Mouse (Mus musculus) lung, postnatal 0 days (tissue): ENCODE data around the gene Csf1. TPM values are rescaled to one million over a fixed set of nuclear protein-coding genes. Genes with fewer than 3 reads are reported as not detected.
A peak's percentile ranks its signal among the peaks of the same experiment; 100 is the strongest.

ENCODE experiments used
- ATAC-seq: fragments of 200-750 bp; cut with Nextera tagmentation; 2 replicates; pipeline ENCODE4 v1.8.0; 2017; ENCODE audit warnings: moderate library complexity
- DNase-seq: peaks from one replicate; pipeline ENCODE4 v3.0.0-alpha.2; 2016; ENCODE audit warnings: low spot score
- H3K27ac ChIP-seq: fragments of 300-500 bp; sonication (generic); 2 replicates; pipeline ENCODE4 v1.5.1; 2014; ENCODE audit warnings: antibody characterized with exemption, mild to moderate bottlenecking, low read length, mixed read lengths
- H3K27me3 ChIP-seq: fragments of 300-500 bp; sonication (generic); replicated peaks from 2 replicates; pipeline ENCODE4 v1.6.1; 2014; ENCODE audit warnings: low read length, mixed read lengths; ENCODE audit not compliant: insufficient read depth
- H3K36me3 ChIP-seq: fragments of 300-500 bp; sonication (generic); 2 replicates; pipeline ENCODE4 v1.6.1; 2014; ENCODE audit warnings: low read length, mixed read lengths; ENCODE audit not compliant: insufficient read depth
- H3K4me1 ChIP-seq: fragments of 300-500 bp; sonication (generic); 2 replicates; pipeline ENCODE4 v1.6.1; 2014; ENCODE audit warnings: antibody characterized with exemption, low read depth, low read length, mixed read lengths; ENCODE audit not compliant: insufficient read depth
- H3K4me2 ChIP-seq: fragments of 300-500 bp; sonication (generic); replicated peaks from 2 replicates; pipeline ENCODE4 v1.6.1; 2014; ENCODE audit warnings: low read depth, mild to moderate bottlenecking, low read length, moderate library complexity, mixed read lengths
- H3K4me3 ChIP-seq: fragments of 300-500 bp; sonication (generic); 2 replicates; pipeline ENCODE4 v1.5.1; 2014; ENCODE audit warnings: low read depth, low read length
- H3K9ac ChIP-seq: fragments of 300-500 bp; sonication (generic); replicated peaks from 2 replicates; pipeline ENCODE4 v1.6.1; 2014; ENCODE audit warnings: low read depth, mild to moderate bottlenecking
- H3K9me3 ChIP-seq: fragments of 300-500 bp; sonication (generic); 2 replicates; pipeline ENCODE4 v1.6.1; 2016; ENCODE audit warnings: low read length, mixed read lengths
- CTCF ChIP-seq: IDR thresholded peaks from 2 replicates; pipeline ENCODE4 v1.5.1; 2016; ENCODE audit warnings: antibody characterized with exemption, mild to moderate bottlenecking
- EP300 ChIP-seq: IDR thresholded peaks from 2 replicates; pipeline ENCODE4 v1.6.1; 2016; ENCODE audit warnings: antibody characterized with exemption, mild to moderate bottlenecking, control low read depth
- WGBS: fragments of 180-500 bp; shearing (Covaris S2); extraction: QIAGEN DNeasy Blood & Tissue Kit; methylation state at CpG from one replicate; pipeline ENCODE4 v1.1.7; 2014; 5-methylcytosine and 5-hydroxymethylcytosine counted together
- polyA plus RNA-seq: library from polyadenylated mRNA; unstranded; fragments of >200 nt; fragmentation: Nextera tagmentation; extraction: Ambion mirVana; gene quantifications from 2 replicates; pipeline ENCODE4 v1.2.1, GENCODE M21; 2015

Csf1 gene
- polyA plus RNA-seq, 1 experiment from 2014 or later = 10.9 TPM

DNA sequence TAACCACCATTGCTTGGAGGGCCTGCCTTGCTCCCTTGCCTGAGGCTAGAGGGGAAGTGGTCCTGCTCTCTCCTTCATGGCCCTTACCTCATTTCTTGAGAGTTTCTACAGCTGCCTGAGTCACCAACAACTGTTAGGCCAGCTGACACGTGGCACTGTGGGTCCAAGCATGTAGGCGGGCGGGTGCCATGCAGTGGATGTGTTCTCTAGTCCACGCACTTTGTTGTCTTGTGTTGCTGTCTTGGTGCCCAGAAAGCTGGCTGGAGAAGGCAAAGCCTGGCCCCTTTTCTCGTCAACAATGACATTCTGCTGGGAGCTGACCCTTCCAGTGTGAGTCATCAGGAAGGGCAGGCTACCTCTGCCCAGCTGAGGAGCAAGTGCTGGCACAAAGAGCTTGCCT is 12.6 kb upstream of the Csf1 start:
- no peaks in the 10 kb centered on the region for H3K9me3 ChIP-seq
- 75% methylated on average over 5 of the region's 5 CpGs for WGBS
- TF ChIP-seq CTCF = no peak
- no peak for TF ChIP-seq EP300
- DNase-seq (no peak), ATAC-seq (peak; percentile 32; the same call in 1 of the 2 replicates)
- H3K36me3 ChIP-seq = no peaks in the 10 kb centered on the region
- H3K4me1 ChIP-seq = peaks cover 9% of the 10 kb centered on the region; the same call in 1 of the 2 replicates
- no peak overlapping the region for H3K4me3 ChIP-seq
- no peaks in the 10 kb centered on the region for H3K27me3 ChIP-seq
- H3K9ac ChIP-seq = no peak overlapping the region
- H3K27ac ChIP-seq = no peak overlapping the region
- H3K4me2 ChIP-seq = no peak overlapping the region

DNA sequence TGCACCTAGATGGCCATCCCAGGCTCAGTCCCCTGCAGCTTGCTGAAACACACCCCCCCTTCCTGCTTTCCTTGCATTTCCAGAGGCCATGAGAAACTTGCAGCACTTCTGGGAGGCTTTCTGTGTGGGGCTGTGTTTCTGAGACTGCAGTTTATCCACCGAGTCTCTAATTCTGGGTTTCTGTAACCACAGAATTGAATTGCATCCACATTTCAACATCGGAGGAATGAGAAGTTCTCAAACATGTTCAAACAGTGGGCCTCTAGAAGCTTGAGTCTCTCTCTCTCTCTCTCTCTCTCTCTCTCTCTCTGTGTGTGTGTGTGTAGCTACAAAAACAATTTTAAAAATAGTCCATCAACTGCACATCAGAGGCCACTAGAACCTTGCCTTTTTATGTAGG is 9.4 kb upstream of the Csf1 start:
- ATAC-seq (no peak), DNase-seq (no peak)
- TF ChIP-seq EP300 (no peak), CTCF (no peak)
- Histone ChIP-seq H3K27me3 (no peaks in the 10 kb centered on the region), H3K36me3 (no peaks in the 10 kb centered on the region), H3K4me2 (no peak overlapping the region), H3K27ac (no peak overlapping the region), H3K4me1 (peaks cover 5% of the 10 kb centered on the region; the same call in 1 of the 2 replicates), H3K9ac (no peak overlapping the region), H3K4me3 (no peak overlapping the region), H3K9me3 (no peaks in the 10 kb centered on the region)
- WGBS = 28% methylated on average over 2 of the region's 2 CpGs

DNA sequence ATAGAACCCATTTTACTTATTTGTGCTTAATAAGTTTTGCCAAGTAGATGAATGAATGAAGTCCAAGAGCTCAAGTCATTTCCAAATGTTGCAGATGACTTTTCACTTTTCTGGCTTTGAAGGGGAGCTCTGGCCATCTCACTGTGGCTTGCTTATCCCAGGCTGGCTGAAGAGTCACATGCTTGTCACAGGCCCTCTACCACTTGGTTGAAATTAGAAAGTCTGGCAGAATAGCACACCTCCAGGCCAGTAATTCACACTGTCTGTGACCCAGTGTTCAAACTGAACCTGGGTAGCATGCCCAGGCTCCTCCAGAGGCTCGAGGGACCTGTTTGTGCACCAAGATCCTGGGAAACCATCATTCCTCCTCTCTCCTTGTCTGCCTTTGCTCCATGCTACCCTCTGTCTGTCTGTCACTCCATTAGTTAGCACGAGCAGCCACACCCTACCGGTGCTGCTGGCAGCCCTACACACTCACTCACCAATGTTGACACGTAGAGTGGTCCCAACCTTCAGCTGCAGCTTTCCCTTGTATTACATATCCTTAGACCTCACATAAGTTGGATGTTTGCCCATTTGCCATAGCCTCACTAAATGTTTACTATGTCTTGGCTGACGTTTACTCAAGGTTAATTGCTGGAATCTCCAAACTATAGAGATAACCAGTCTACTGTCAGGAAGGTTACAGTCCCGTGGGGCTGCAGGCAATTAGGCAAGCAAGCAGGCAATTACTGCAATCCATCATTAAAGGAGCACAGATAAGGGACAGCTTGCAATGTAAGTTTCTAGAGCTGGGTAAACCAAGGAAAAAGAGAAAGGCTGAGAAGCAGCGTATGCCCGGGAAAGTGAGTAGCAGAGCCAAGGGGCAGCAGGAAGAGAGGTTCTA is 8.1 kb upstream of the Csf1 start:
- Histone ChIP-seq H3K27me3 (no peaks in the 10 kb centered on the region), H3K9ac (no peak overlapping the region), H3K4me3 (no peak overlapping the region), H3K9me3 (no peaks in the 10 kb centered on the region), H3K27ac (no peak overlapping the region), H3K36me3 (no peaks in the 10 kb centered on the region), H3K4me2 (no peak overlapping the region), H3K4me1 (peaks cover 5% of the 10 kb centered on the region; the same call in 1 of the 2 replicates)
- DNase-seq (no peak), ATAC-seq (no peak)
- TF ChIP-seq EP300 (no peak), CTCF (no peak)
- WGBS = 8% methylated on average over 8 of the region's 8 CpGs

DNA sequence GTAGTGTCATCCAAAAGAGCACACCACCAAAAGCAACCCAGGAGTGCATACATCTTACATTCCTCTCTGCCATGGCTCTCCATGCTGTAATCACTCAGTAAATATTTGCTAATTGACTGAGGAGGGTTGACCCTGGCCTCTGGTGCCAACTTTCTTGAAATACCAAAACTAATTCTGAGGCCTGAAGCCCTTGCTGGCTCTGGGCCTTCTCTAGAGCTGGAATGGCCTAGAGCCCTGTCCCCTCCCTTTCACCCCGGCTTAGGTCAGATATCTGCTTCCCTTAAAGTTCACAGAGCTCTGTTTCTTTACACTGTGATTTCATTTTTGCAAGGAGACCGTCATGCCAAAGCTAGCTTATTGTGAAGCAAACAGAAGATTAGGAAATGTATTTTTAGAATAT is 6.5 kb upstream of the Csf1 start:
- Histone ChIP-seq H3K9me3 (no peaks in the 10 kb centered on the region), H3K4me1 (peaks cover 5% of the 10 kb centered on the region; the same call in 1 of the 2 replicates), H3K36me3 (no peaks in the 10 kb centered on the region), H3K4me2 (no peak overlapping the region), H3K9ac (no peak overlapping the region), H3K27me3 (no peaks in the 10 kb centered on the region), H3K4me3 (no peak overlapping the region), H3K27ac (no peak overlapping the region)
- ATAC-seq (peak; percentile 72), DNase-seq (peak; percentile 71)
- TF ChIP-seq EP300 (peak; percentile 66), CTCF (no peak)
- WGBS = 29% methylated on average over 2 of the region's 2 CpGs

DNA sequence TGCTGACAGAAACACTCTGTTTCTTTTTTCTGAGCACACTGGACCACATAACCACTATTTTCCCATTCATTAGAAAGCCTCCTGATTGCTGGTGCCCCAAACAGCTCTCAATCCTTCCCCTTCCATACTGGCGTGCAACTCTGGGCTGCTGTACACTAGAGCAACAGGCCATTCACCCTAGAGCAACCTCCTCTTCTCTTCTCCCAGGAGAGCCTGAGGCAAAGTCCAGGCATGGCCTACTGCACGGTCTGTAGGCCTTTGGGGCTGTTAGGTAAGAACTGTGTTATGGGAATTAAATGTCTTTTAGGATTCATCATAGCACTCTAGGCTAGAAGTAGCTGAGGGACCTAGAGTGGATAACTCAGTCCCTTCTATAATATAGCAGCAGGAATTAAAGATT is 5.7 kb upstream of the Csf1 start:
- Histone ChIP-seq H3K4me3 (no peak overlapping the region), H3K4me2 (no peak overlapping the region), H3K36me3 (no peaks in the 10 kb centered on the region), H3K27ac (no peak overlapping the region), H3K27me3 (no peaks in the 10 kb centered on the region), H3K9ac (no peak overlapping the region), H3K4me1 (peaks cover 5% of the 10 kb centered on the region; the same call in 1 of the 2 replicates), H3K9me3 (no peaks in the 10 kb centered on the region)
- WGBS = 92% methylated on average over 2 of the region's 2 CpGs
- DNase-seq (no peak), ATAC-seq (no peak)
- no peak for TF ChIP-seq CTCF
- no peak for TF ChIP-seq EP300

DNA sequence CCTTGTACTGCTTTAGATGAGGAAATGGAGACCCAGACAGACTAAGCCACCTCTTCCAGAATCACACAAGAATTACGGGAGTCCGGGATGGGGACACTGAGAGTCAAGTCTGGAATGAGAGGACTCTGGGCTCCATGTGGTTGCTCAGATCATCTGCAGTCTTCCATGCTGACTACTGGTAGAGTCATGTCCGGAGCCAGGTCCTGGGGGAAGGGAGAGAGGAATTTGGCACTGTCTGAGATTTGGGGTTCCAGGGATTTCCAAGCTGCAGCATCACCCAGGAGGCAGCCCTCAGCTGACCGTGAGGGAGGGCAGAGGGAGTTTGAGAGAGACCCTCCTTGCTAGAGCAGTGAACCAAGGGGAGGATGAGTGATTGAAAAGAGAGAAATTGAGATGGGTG is 3.3 kb upstream of the Csf1 start:
- no peak overlapping the region for H3K9ac ChIP-seq
- H3K4me1 ChIP-seq = peaks cover 9% of the 10 kb centered on the region; the same call in 1 of the 2 replicates
- no peak overlapping the region for H3K4me2 ChIP-seq
- no peaks in the 10 kb centered on the region for H3K9me3 ChIP-seq
- no peaks in the 10 kb centered on the region for H3K27me3 ChIP-seq
- ATAC-seq = no peak
- no peak for DNase-seq
- no peak overlapping the region for H3K4me3 ChIP-seq
- TF ChIP-seq EP300 (no peak), CTCF (no peak)
- H3K36me3 ChIP-seq = no peaks in the 10 kb centered on the region
- H3K27ac ChIP-seq = no peak overlapping the region
- 82% methylated on average over 4 of the region's 4 CpGs for WGBS
